Mouse (Mus musculus): ENCODE measurements around the gene Lamp3. TPM values are rescaled to one million over a fixed set of nuclear protein-coding genes. Genes with fewer than 3 reads are reported as not detected.
"Not testable (repeated sequence)": the region's sequence is repeated elsewhere in the genome, so short reads cannot be mapped to it uniquely, and the experiment has no call there.

Lamp3 gene
- total RNA-seq (2021) = under 1 TPM; 0.08 to 0.13 TPM
- long read RNA-seq, experiment 1 = 0 reads
- long read RNA-seq, experiment 2 = 0 reads

GRCm38 (mm10) chr16:19706216-19706615 is at the start of gene Lamp3:
Gene Lamp3, minus strand, starts transcription at chr16:19706375.
- DNase-seq = no peak

GRCm38 (mm10) chr16:19732896-19733295 is 26.7 kb upstream of the Lamp3 start:
- DNase-seq = no peak

- not testable (repeated sequence) for DNase-seq
Measured at GRCm38 (mm10) chr16:19724139-19724538, 18.0 kb upstream of the Lamp3 start.

- DNase-seq = no peak
Measured at GRCm38 (mm10) chr16:19720959-19721358, 14.8 kb upstream of the Lamp3 start.

GRCm38 (mm10) chr16:19707381-19707780 is 1.2 kb upstream of the Lamp3 start:
- DNase-seq = no peak

- no peak for DNase-seq
Measured at GRCm38 (mm10) chr16:19699207-19699606, 7.0 kb downstream of the Lamp3 start.

GRCm38 (mm10) chr16:19670768-19671357 is 35.3 kb downstream of the Lamp3 start:
- DNase-seq = no peak

- no peak for DNase-seq
Measured at GRCm38 (mm10) chr16:19666312-19666711, 39.9 kb downstream of the Lamp3 start.

GRCm38 (mm10) chr16:19629816-19630215 is 76.4 kb downstream of the Lamp3 start, which contains the start of gene Olfr171:
Gene Olfr171, minus strand, starts transcription at chr16:19629916.
- DNase-seq = no peak

- DNase-seq = not testable (repeated sequence)
Measured at GRCm38 (mm10) chr16:19611782-19612181, 94.4 kb downstream of the Lamp3 start, which contains the start of gene Olfr170. Gene Olfr170, minus strand, starts transcription at chr16:19611882.

Other genes with a start within 250 kb of the Lamp3 start
- not detected for gene Olfr166, start 222.7 kb downstream of the Lamp3 start, total RNA-seq (2021)
- gene Olfr167, start 184.1 kb downstream of the Lamp3 start, total RNA-seq (2021) = not detected
- gene Olfr168, start 170.8 kb downstream of the Lamp3 start, total RNA-seq (2021) = not detected
- not detected for gene Olfr169, start 134.6 kb downstream of the Lamp3 start, total RNA-seq (2021)
- gene Olfr170, start 94.5 kb downstream of the Lamp3 start, total RNA-seq (2021) = not detected
- gene Olfr171, start 76.5 kb downstream of the Lamp3 start, total RNA-seq (2021) = not detected
- gene B3gnt5, start 53.8 kb upstream of the Lamp3 start, total RNA-seq (2021) = under 1 TPM; 0.13 to 0.54 TPM